Mouse (Mus musculus): ENCODE data around the gene Lman1l.

DNA sequence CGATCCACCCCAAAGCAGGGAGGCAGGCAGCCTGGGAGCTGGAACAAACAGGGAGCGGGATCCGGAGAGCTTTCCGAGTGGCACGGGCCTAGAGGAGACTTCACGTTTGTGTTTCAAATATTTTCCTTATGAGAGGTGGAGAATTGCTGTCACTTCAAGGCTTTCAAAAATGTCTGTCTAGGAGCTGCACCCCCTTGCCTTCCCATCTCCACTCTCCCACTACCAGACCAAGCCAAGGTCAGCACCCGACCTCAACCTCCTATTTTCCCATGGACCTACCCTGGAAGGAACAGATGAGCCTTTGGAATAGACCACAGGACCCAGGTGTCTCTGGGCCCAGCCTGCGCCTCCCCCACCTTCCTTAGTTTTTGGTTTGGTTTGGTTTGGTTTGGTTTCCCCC lies 23.3 kb downstream of the Lman1l start:
- TF ChIP-seq CTCF (IDR thresholded peaks at IDR 0.05; ENCODE audit: extremely low read depth, insufficient read depth, insufficient read length, insufficient replicate concordance) = no peak
- TF ChIP-seq POLR2A (IDR thresholded peaks at IDR 0.05; ENCODE audit: low read depth, low read length) = no peak
